Mouse (Mus musculus) limb, embryonic 11.5 days (tissue): ENCODE measurements around the gene Slc30a2. TPM values are rescaled to one million over a fixed set of nuclear protein-coding genes. Genes with fewer than 3 reads are reported as not detected.
"Not testable (repeated sequence)": the region's sequence is repeated elsewhere in the genome, so short reads cannot be mapped to it uniquely, and the experiment has no call there.

Experiments
- ATAC-seq: fragments of 200-750 bp; cut with Nextera tagmentation; 2 replicates; pipeline ENCODE4 v1.8.0; 2017; ENCODE audit warnings: low read depth; ENCODE audit not compliant: insufficient number of reproducible peaks, low FRiP score, low TSS enrichment
- DNase-seq: peaks from one replicate; pipeline ENCODE4 v3.0.0-alpha.2; 2015; ENCODE audit warnings: low spot score
- H3K27ac ChIP-seq: fragments of 300-500 bp; sonication (generic); replicated peaks from 2 replicates; pipeline ENCODE4 v1.5.1; 2014; ENCODE audit warnings: low read depth, mild to moderate bottlenecking, low read length
- H3K27me3 ChIP-seq: fragments of 300-500 bp; sonication (generic); 2 replicates; pipeline ENCODE4 v1.6.1; 2014; ENCODE audit warnings: mild to moderate bottlenecking, low read length, mixed read lengths; ENCODE audit not compliant: control insufficient read depth, insufficient read depth
- H3K36me3 ChIP-seq: fragments of 300-500 bp; sonication (generic); 2 replicates; pipeline ENCODE4 v1.6.1; 2014; ENCODE audit warnings: mild to moderate bottlenecking, low read length, moderate library complexity, mixed read lengths; ENCODE audit not compliant: control insufficient read depth, insufficient read depth
- H3K4me1 ChIP-seq: fragments of 300-500 bp; sonication (generic); 2 replicates; pipeline ENCODE4 v1.6.1; 2014; ENCODE audit warnings: low read length, mixed read lengths; ENCODE audit not compliant: control insufficient read depth, insufficient read depth
- H3K4me2 ChIP-seq: fragments of 300-500 bp; sonication (generic); 2 replicates; pipeline ENCODE4 v1.6.1; 2014; ENCODE audit warnings: low read depth, mild to moderate bottlenecking, moderate library complexity; ENCODE audit not compliant: severe bottlenecking
- H3K4me3 ChIP-seq: fragments of 300-500 bp; sonication (generic); 2 replicates; pipeline ENCODE4 v1.5.1; 2014; ENCODE audit warnings: low read depth, low read length
- H3K9ac ChIP-seq: fragments of 300-500 bp; sonication (generic); 2 replicates; pipeline ENCODE4 v1.6.1; 2014; ENCODE audit warnings: mild to moderate bottlenecking, low read length
- H3K9me3 ChIP-seq: fragments of 300-500 bp; sonication (generic); 2 replicates; pipeline ENCODE4 v1.6.1; 2016; ENCODE audit warnings: low read length; ENCODE audit not compliant: control insufficient read depth
- WGBS: fragments of 180-500 bp; shearing (Covaris S2); extraction: QIAGEN DNeasy Blood & Tissue Kit; methylation state at CpG from one replicate; pipeline ENCODE4 v1.1.7; 2014; 5-methylcytosine and 5-hydroxymethylcytosine counted together
- polyA plus RNA-seq: library from polyadenylated mRNA; unstranded; fragments of >200 nt; fragmentation: Nextera tagmentation; extraction: Ambion mirVana; gene quantifications from 2 replicates; pipeline ENCODE4 v1.2.1, GENCODE M21; 2014

The Slc30a2 gene
- polyA plus RNA-seq = not detected in 2 replicates

DNA sequence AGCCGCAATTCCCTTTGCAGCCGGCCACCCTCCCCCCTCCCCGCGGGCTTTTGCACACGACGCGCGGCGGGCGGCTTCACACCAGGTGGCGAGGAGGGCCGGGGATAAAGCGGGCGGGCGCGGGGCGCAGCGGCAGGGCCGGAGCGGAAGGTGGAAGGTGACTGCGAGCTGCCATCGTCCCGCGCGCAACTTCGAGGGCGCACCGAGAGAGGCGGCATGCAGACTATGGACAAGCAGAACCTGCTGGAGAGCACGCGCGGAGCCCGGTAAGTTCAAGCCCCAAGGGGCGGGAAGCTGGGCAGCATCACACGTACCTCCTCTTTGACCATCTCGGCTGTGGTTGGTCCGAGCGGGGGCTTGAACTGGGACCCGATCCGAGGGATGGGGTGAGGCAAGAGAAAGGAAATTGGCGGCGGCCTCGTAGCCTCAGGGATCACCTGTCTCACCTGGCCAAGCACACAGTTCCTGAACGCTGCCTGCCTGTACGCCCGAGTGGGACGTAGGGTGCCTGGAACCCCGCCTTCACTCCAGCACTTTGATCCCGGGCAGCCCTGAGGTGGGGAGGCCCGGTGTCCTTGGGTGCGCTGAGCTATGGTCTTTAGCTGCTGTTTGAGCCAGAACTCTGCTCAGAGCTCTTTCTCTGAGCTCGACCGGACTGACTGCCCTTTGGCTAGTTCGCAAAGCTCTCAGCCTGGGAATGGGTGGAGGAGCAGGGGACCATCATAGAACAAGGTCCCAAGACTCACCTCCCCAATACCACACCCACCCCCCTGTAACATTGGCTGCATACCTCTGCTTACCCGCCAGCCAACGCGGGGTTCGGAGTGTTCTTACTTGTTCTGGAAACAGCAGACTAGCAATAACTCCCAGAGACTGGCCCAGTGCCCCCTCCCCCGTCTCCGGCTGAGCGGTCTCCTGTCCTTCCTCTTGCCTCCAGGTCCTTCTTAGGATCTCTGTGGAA lies at the start of gene Slc30a2:
Gene Slc30a2 (plus strand): TSS at position 111 of the 961 bp plus-strand sequence.
- WGBS = 2% methylated on average over 61 of the region's 61 CpGs
- Histone ChIP-seq H3K4me2 (peak within 1 kb of the TSS; percentile 55), H3K9ac (peak within 1 kb of the TSS; percentile 32; the same call in 1 of the 2 replicates), H3K9me3 (no peaks in the 10 kb centered on the region), H3K4me3 (peak within 1 kb of the TSS; percentile 25), H3K4me1 (peaks cover 4% of the 10 kb centered on the region; the same call in 1 of the 2 replicates), H3K36me3 (no peaks in the 10 kb centered on the region), H3K27me3 (peaks cover 35% of the 10 kb centered on the region), H3K27ac (no peak within 1 kb of the TSS)
- DNase-seq (peak; percentile 53), ATAC-seq (no peak)

DNA sequence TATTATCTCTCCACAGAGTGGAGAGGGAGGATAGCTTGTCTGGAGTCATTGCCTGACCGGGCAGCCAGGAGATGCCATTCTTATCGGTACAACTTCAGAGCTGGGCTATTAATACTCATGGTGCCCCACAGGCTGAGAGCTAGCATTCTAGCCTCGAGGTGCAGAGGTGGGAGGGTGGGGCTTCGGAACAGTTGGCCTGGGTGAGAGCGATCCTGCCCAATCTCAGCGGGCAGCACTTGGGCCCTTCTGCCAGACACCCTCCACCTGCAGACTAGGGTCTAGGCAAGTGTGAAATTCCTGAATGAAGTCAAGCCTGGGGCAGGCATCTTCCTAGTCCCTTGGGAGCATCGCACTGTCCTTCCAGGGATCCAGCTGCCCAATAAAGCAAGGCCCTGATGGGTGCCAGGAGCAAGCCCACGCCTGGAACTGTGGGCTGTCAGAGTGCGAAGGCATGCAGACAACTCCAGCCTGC lies 49.3 kb upstream of the Slc30a2 start:
- H3K4me2 ChIP-seq = no peak overlapping the region
- DNase-seq (no peak), ATAC-seq (no peak)
- 54% methylated on average over 9 of the region's 9 CpGs for WGBS
- no peak overlapping the region for H3K9ac ChIP-seq
- no peaks in the 10 kb centered on the region for H3K9me3 ChIP-seq
- no peak overlapping the region for H3K27ac ChIP-seq
- H3K4me3 ChIP-seq = no peak overlapping the region
- no peaks in the 10 kb centered on the region for H3K36me3 ChIP-seq
- H3K27me3 ChIP-seq = no peaks in the 10 kb centered on the region
- H3K4me1 ChIP-seq = no peaks in the 10 kb centered on the region

- not testable (repeated sequence) for H3K4me1 ChIP-seq, H3K9ac ChIP-seq, H3K9me3 ChIP-seq, H3K27ac ChIP-seq, ATAC-seq, H3K27me3 ChIP-seq, DNase-seq, H3K36me3 ChIP-seq, H3K4me2 ChIP-seq, H3K4me3 ChIP-seq
- 89% methylated on average over 4 of the region's 4 CpGs for WGBS
Observed at GRCm38 (mm10) chr4:134296096-134296495, 46.9 kb upstream of the Slc30a2 start.

- Histone ChIP-seq H3K27ac (no peak overlapping the region), H3K4me1 (no peaks in the 10 kb centered on the region), H3K9me3 (no peaks in the 10 kb centered on the region), H3K36me3 (no peaks in the 10 kb centered on the region), H3K9ac (no peak overlapping the region), H3K4me2 (no peak overlapping the region), H3K27me3 (no peaks in the 10 kb centered on the region), H3K4me3 (no peak overlapping the region)
- ATAC-seq (no peak), DNase-seq (no peak)
- 90% methylated on average over 4 of the region's 4 CpGs for WGBS
Observed at GRCm38 (mm10) chr4:134296523-134296922, 46.5 kb upstream of the Slc30a2 start.

DNA sequence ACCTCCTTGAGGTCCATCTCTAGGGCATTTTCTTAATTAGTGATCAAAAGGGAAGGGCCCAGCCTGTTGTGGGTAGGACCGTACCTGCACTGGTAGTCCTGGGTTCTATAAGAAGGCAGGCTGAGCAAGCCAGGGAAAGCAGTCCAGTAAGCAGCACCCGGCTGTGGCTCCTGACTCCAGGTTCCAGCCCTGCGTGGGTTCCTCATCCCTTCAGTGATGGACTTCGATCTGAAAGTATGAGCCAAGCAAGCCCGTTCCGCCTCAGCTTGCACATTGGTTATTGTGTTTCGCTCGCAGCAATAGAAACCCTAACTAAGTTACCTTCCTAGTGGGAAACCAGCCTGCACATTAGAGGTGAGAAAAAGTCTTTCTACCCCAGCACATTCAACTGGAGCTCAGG lies 45.6 kb upstream of the Slc30a2 start:
- WGBS = 90% methylated on average over 8 of the region's 8 CpGs
- Histone ChIP-seq H3K4me3 (no peak overlapping the region), H3K9ac (no peak overlapping the region), H3K4me1 (no peaks in the 10 kb centered on the region), H3K9me3 (no peaks in the 10 kb centered on the region), H3K27me3 (no peaks in the 10 kb centered on the region), H3K27ac (no peak overlapping the region), H3K36me3 (no peaks in the 10 kb centered on the region), H3K4me2 (no peak overlapping the region)
- no peak for DNase-seq
- no peak for ATAC-seq

GRCm38 (mm10) chr4:134298626-134299497 lies 44.1 kb upstream of the Slc30a2 start:
- Histone ChIP-seq H3K4me3 (no peak overlapping the region), H3K4me1 (no peaks in the 10 kb centered on the region), H3K27ac (no peak overlapping the region), H3K36me3 (no peaks in the 10 kb centered on the region), H3K9ac (no peak overlapping the region), H3K27me3 (no peaks in the 10 kb centered on the region), H3K9me3 (no peaks in the 10 kb centered on the region), H3K4me2 (no peak overlapping the region)
- no peak for ATAC-seq
- WGBS = 71% methylated on average over 19 of the region's 19 CpGs
- no peak for DNase-seq

- Histone ChIP-seq H3K27ac (no peak overlapping the region), H3K4me2 (no peak overlapping the region), H3K9me3 (no peaks in the 10 kb centered on the region), H3K36me3 (no peaks in the 10 kb centered on the region), H3K4me3 (no peak overlapping the region), H3K4me1 (no peaks in the 10 kb centered on the region), H3K27me3 (no peaks in the 10 kb centered on the region), H3K9ac (no peak overlapping the region)
- WGBS = 50% methylated on average over 4 of the region's 4 CpGs
- DNase-seq (no peak), ATAC-seq (no peak)
Observed at GRCm38 (mm10) chr4:134299498-134299810, 43.5 kb upstream of the Slc30a2 start.

DNA sequence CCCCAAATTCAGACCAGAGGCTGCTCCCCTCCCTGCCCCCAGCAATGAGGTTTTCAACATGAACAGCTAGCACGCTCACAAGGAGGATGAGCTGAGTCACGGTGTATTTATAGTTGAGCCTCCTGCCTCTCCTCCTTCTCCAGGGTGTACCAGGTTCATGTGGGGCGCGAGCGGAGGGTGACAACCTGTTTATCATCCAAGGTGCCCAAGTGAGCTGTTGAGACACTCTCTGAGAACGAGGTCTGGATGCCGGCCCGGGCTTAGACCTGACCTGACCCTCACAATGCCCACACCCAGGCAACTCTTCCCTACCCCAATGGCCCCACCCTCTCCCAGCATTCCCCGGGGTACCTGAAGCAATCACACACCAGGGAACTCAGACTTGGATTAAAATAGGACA lies 42.7 kb upstream of the Slc30a2 start:
- Histone ChIP-seq H3K4me1 (no peaks in the 10 kb centered on the region), H3K36me3 (no peaks in the 10 kb centered on the region), H3K4me3 (no peak overlapping the region), H3K27me3 (no peaks in the 10 kb centered on the region), H3K4me2 (no peak overlapping the region), H3K9ac (no peak overlapping the region), H3K9me3 (no peaks in the 10 kb centered on the region), H3K27ac (no peak overlapping the region)
- ATAC-seq = no peak
- WGBS = 78% methylated on average over 9 of the region's 9 CpGs
- no peak for DNase-seq
